Mouse (Mus musculus) kidney, embryonic 15.5 days (tissue): ENCODE results near the gene Rnf34. TPM values are rescaled to one million over a fixed set of nuclear protein-coding genes. Genes with fewer than 3 reads are reported as not detected.

Source experiments
- ATAC-seq: fragments of 200-750 bp; cut with Nextera tagmentation; replicated peaks from 2 replicates; pipeline ENCODE4 v1.8.0; 2017; ENCODE audit warnings: moderate TSS enrichment; ENCODE audit not compliant: low FRiP score
- H3K27ac ChIP-seq: fragments of 300-500 bp; sonication (generic); 2 replicates; pipeline ENCODE4 v1.5.1; 2015; ENCODE audit warnings: mild to moderate bottlenecking, inconsistent platforms
- H3K27me3 ChIP-seq: fragments of 300-500 bp; sonication (generic); 2 replicates; pipeline ENCODE4 v1.6.1; 2015; ENCODE audit warnings: inconsistent platforms
- H3K36me3 ChIP-seq: fragments of 300-500 bp; sonication (generic); 2 replicates; pipeline ENCODE4 v1.6.1; 2015; ENCODE audit warnings: inconsistent platforms
- H3K4me1 ChIP-seq: fragments of 300-500 bp; sonication (generic); 2 replicates; pipeline ENCODE4 v1.6.1; 2015; ENCODE audit warnings: inconsistent platforms
- H3K4me2 ChIP-seq: fragments of 300-500 bp; sonication (generic); 2 replicates; pipeline ENCODE4 v1.6.1; 2015; ENCODE audit warnings: moderate library complexity, mild to moderate bottlenecking, inconsistent platforms
- H3K4me3 ChIP-seq: fragments of 300-500 bp; sonication (generic); replicated peaks from 2 replicates; pipeline ENCODE4 v1.5.1; 2015; ENCODE audit warnings: mild to moderate bottlenecking, inconsistent platforms
- H3K9ac ChIP-seq: fragments of 300-500 bp; sonication (generic); 2 replicates; pipeline ENCODE4 v1.6.1; 2015; ENCODE audit warnings: mild to moderate bottlenecking, inconsistent platforms
- H3K9me3 ChIP-seq: fragments of 300-500 bp; sonication (generic); replicated peaks from 2 replicates; pipeline ENCODE4 v1.6.1; 2016; ENCODE audit warnings: inconsistent platforms
- WGBS: fragments of 180-500 bp; shearing (Covaris S2); methylation state at CpG from one replicate; pipeline ENCODE4 v1.1.7; 2015; ENCODE audit warnings: mixed read lengths; 5-methylcytosine and 5-hydroxymethylcytosine counted together
- polyA plus RNA-seq: library from polyadenylated mRNA; unstranded; fragments of >200 nt; fragmentation: Nextera tagmentation; extraction: Ambion mirVana; gene quantifications from 2 replicates; pipeline ENCODE4 v1.2.1, GENCODE M21; 2015

Gene Rnf34
- polyA plus RNA-seq, 1 experiment from 2014 or later: 34.2 TPM

GRCm38 (mm10) chr5:122890396-122890795 lies 40.5 kb downstream of the Rnf34 start:
- H3K9ac ChIP-seq: no peak overlapping the region
- WGBS: 40% methylated on average over 2 of the region's 2 CpGs
- no peak for ATAC-seq
- H3K27ac ChIP-seq: no peak overlapping the region
- no peaks in the 10 kb centered on the region for H3K9me3 ChIP-seq
- H3K4me1 ChIP-seq: peaks cover 45% of the 10 kb centered on the region
- H3K27me3 ChIP-seq: no peaks in the 10 kb centered on the region
- no peak overlapping the region for H3K4me3 ChIP-seq
- no peak overlapping the region for H3K4me2 ChIP-seq
- peaks cover 5% of the 10 kb centered on the region for H3K36me3 ChIP-seq

GRCm38 (mm10) chr5:122893270-122893669 lies 43.4 kb downstream of the Rnf34 start:
- no peak overlapping the region for H3K4me2 ChIP-seq
- no peak overlapping the region for H3K4me3 ChIP-seq
- no peaks in the 10 kb centered on the region; the same call in 1 of the 2 replicates for H3K36me3 ChIP-seq
- H3K4me1 ChIP-seq: peaks cover 44% of the 10 kb centered on the region
- ATAC-seq: no peak
- no peaks in the 10 kb centered on the region for H3K27me3 ChIP-seq
- no peak overlapping the region for H3K27ac ChIP-seq
- H3K9me3 ChIP-seq: no peaks in the 10 kb centered on the region
- 87% methylated on average over 6 of the region's 6 CpGs for WGBS
- no peak overlapping the region for H3K9ac ChIP-seq

GRCm38 (mm10) chr5:122894007-122894637 lies 44.3 kb downstream of the Rnf34 start:
- WGBS: 88% methylated on average over 5 of the region's 5 CpGs
- no peak overlapping the region for H3K4me3 ChIP-seq
- ATAC-seq: no peak
- H3K9me3 ChIP-seq: no peaks in the 10 kb centered on the region
- no peak overlapping the region for H3K4me2 ChIP-seq
- H3K9ac ChIP-seq: no peak overlapping the region
- no peaks in the 10 kb centered on the region; the same call in 1 of the 2 replicates for H3K36me3 ChIP-seq
- H3K4me1 ChIP-seq: peaks cover 44% of the 10 kb centered on the region
- no peaks in the 10 kb centered on the region for H3K27me3 ChIP-seq
- H3K27ac ChIP-seq: no peak overlapping the region; the same call in 1 of the 2 replicates

- Histone ChIP-seq H3K4me3 (no peak overlapping the region), H3K36me3 (no peaks in the 10 kb centered on the region; the same call in 1 of the 2 replicates), H3K27me3 (no peaks in the 10 kb centered on the region), H3K4me1 (peaks cover 42% of the 10 kb centered on the region), H3K27ac (no peak overlapping the region; the same call in 1 of the 2 replicates), H3K4me2 (0 out of 2 replicates have a peak overlapping the region, but pooled peaks have one; percentile 12), H3K9me3 (no peaks in the 10 kb centered on the region), H3K9ac (no peak overlapping the region)
- no peak for ATAC-seq
- 65% methylated on average over 4 of the region's 4 CpGs for WGBS
These were observed 45.0 kb downstream of the Rnf34 start for GRCm38 (mm10) chr5:122894821-122895220.

- Histone ChIP-seq H3K27ac (no peak overlapping the region), H3K9me3 (no peaks in the 10 kb centered on the region), H3K4me3 (peak overlapping the region; percentile 88), H3K4me2 (peak overlapping the region; percentile 91), H3K9ac (no peak overlapping the region), H3K4me1 (peaks cover 53% of the 10 kb centered on the region), H3K27me3 (no peaks in the 10 kb centered on the region), H3K36me3 (no peaks in the 10 kb centered on the region; the same call in 1 of the 2 replicates)
- 70% methylated on average over 6 of the region's 6 CpGs for WGBS
- ATAC-seq: no peak
These were observed 48.3 kb downstream of the Rnf34 start for GRCm38 (mm10) chr5:122898153-122898552.

GRCm38 (mm10) chr5:122898963-122899776 lies 49.3 kb downstream of the Rnf34 start:
- Histone ChIP-seq H3K4me2 (peak overlapping the region; percentile 91), H3K27me3 (no peaks in the 10 kb centered on the region), H3K9me3 (no peaks in the 10 kb centered on the region), H3K4me1 (peaks cover 53% of the 10 kb centered on the region), H3K4me3 (peak overlapping the region; percentile 88), H3K9ac (peak overlapping the region; percentile 93), H3K27ac (peak overlapping the region; percentile 97), H3K36me3 (no peaks in the 10 kb centered on the region)
- WGBS: under 1% methylated on average over 44 of the region's 45 CpGs
- ATAC-seq: no peak; the same call in 1 of the 2 replicates

GRCm38 (mm10) chr5:122899777-122900557 lies 50.1 kb downstream of the Rnf34 start:
- peak; percentile 98 for ATAC-seq
- Histone ChIP-seq H3K9ac (peak overlapping the region; percentile 93), H3K4me2 (peak overlapping the region; percentile 91), H3K4me1 (peaks cover 51% of the 10 kb centered on the region), H3K9me3 (no peaks in the 10 kb centered on the region), H3K27me3 (no peaks in the 10 kb centered on the region), H3K27ac (peak overlapping the region; percentile 97), H3K36me3 (no peaks in the 10 kb centered on the region), H3K4me3 (peak overlapping the region; percentile 88)
- under 1% methylated on average over 100 of the region's 120 CpGs for WGBS

- no peak; the same call in 1 of the 2 replicates for ATAC-seq
- Histone ChIP-seq H3K4me1 (peaks cover 44% of the 10 kb centered on the region), H3K9me3 (no peaks in the 10 kb centered on the region), H3K9ac (peak overlapping the region; percentile 93), H3K4me3 (peak overlapping the region; percentile 88), H3K4me2 (peak overlapping the region; percentile 91), H3K27ac (peak overlapping the region; percentile 97), H3K27me3 (no peaks in the 10 kb centered on the region), H3K36me3 (no peaks in the 10 kb centered on the region)
- 2% methylated on average over 32 of the region's 33 CpGs for WGBS
These were observed 50.8 kb downstream of the Rnf34 start for GRCm38 (mm10) chr5:122900558-122901171.

- WGBS: 45% methylated on average over 11 of the region's 11 CpGs
- Histone ChIP-seq H3K4me2 (peak overlapping the region; percentile 91), H3K9ac (peak overlapping the region; percentile 93; the same call in 1 of the 2 replicates), H3K36me3 (no peaks in the 10 kb centered on the region), H3K4me3 (peak overlapping the region; percentile 88), H3K27me3 (no peaks in the 10 kb centered on the region), H3K4me1 (peaks cover 42% of the 10 kb centered on the region), H3K9me3 (no peaks in the 10 kb centered on the region), H3K27ac (peak overlapping the region; percentile 97)
- no peak for ATAC-seq
These were observed 51.3 kb downstream of the Rnf34 start for GRCm38 (mm10) chr5:122901179-122901578.

GRCm38 (mm10) chr5:122901666-122902065 lies 51.8 kb downstream of the Rnf34 start:
- Histone ChIP-seq H3K9me3 (no peaks in the 10 kb centered on the region), H3K4me1 (peaks cover 39% of the 10 kb centered on the region), H3K4me2 (no peak overlapping the region), H3K36me3 (no peaks in the 10 kb centered on the region), H3K4me3 (no peak overlapping the region), H3K27me3 (no peaks in the 10 kb centered on the region), H3K9ac (no peak overlapping the region), H3K27ac (0 out of 2 replicates have a peak overlapping the region, but pooled peaks have one; percentile 97)
- WGBS: 41% methylated on average over 3 of the region's 3 CpGs
- no peak for ATAC-seq

GRCm38 (mm10) chr5:122902228-122902627 lies 52.4 kb downstream of the Rnf34 start:
- no peaks in the 10 kb centered on the region for H3K9me3 ChIP-seq
- WGBS: 67% methylated on average over 6 of the region's 6 CpGs
- no peaks in the 10 kb centered on the region for H3K27me3 ChIP-seq
- H3K4me1 ChIP-seq: peaks cover 34% of the 10 kb centered on the region
- H3K9ac ChIP-seq: no peak overlapping the region
- H3K36me3 ChIP-seq: no peaks in the 10 kb centered on the region
- no peak overlapping the region for H3K4me3 ChIP-seq
- no peak overlapping the region for H3K27ac ChIP-seq
- no peak overlapping the region for H3K4me2 ChIP-seq
- ATAC-seq: no peak
